Mouse (Mus musculus): ENCODE data around the gene Arhgef17. TPM values are rescaled to one million over a fixed set of nuclear protein-coding genes. Genes with fewer than 3 reads are reported as not detected.

Arhgef17 gene
- 5.0 and 6.0 TPM in 2 replicates for polyA plus RNA-seq (2015; fragmentation: Nextera tagmentation; extraction: Ambion mirVana)

- Histone ChIP-seq H3K9me3 (no peaks in the 10 kb centered on the region), H3K27ac (peak within 1 kb of the TSS; percentile 99), H3K4me2 (replicated peaks) (peak within 1 kb of the TSS; percentile 86), H3K4me3 (replicated peaks) (peak within 1 kb of the TSS; percentile 82), H3K4me1 (replicated peaks) (peaks cover 42% of the 10 kb centered on the region), H3K36me3 (no peaks in the 10 kb centered on the region), H3K27me3 (replicated peaks) (no peaks in the 10 kb centered on the region), H3K9ac (peak within 1 kb of the TSS; percentile 91)
- peak; percentile 76 for ATAC-seq
- 0% methylated on average over 34 of the region's 35 CpGs for WGBS
These were observed at the start of gene Arhgef17 for GRCm38 (mm10) chr7:100931926-100932480. Arhgef17 (minus strand) TSS chr7:100932107.

- ATAC-seq = peak; percentile 85
- H3K4me3 ChIP-seq (replicated peaks) = no peak overlapping the region
- H3K36me3 ChIP-seq = no peaks in the 10 kb centered on the region
- peak overlapping the region; percentile 54 for H3K27ac ChIP-seq
- no peaks in the 10 kb centered on the region for H3K9me3 ChIP-seq
- peak overlapping the region; percentile 22; the same call in 1 of the 2 replicates for H3K4me2 ChIP-seq (replicated peaks)
- peaks cover 4% of the 10 kb centered on the region; the same call in 1 of the 2 replicates for H3K27me3 ChIP-seq (replicated peaks)
- H3K4me1 ChIP-seq (replicated peaks) = peaks cover 20% of the 10 kb centered on the region
- whole genome bisulfite sequencing = 38% methylated on average over 2 of the region's 2 CpGs
- peak overlapping the region; percentile 23; the same call in 1 of the 2 replicates for H3K9ac ChIP-seq
These were observed 47.3 kb upstream of the Arhgef17 start for GRCm38 (mm10) chr7:100979175-100979574.

- H3K4me3 ChIP-seq (replicated peaks) = no peak overlapping the region
- no peaks in the 10 kb centered on the region for H3K36me3 ChIP-seq
- H3K9ac ChIP-seq = no peak overlapping the region
- WGBS = 88% methylated on average over 5 of the region's 5 CpGs
- peaks cover 28% of the 10 kb centered on the region for H3K4me1 ChIP-seq (replicated peaks)
- no peak overlapping the region for H3K27ac ChIP-seq
- no peak for ATAC-seq
- H3K27me3 ChIP-seq (replicated peaks) = peaks cover 8% of the 10 kb centered on the region; the same call in 1 of the 2 replicates
- no peaks in the 10 kb centered on the region for H3K9me3 ChIP-seq
- no peak overlapping the region for H3K4me2 ChIP-seq (replicated peaks)
These were observed 46.3 kb upstream of the Arhgef17 start for GRCm38 (mm10) chr7:100978171-100978570.

DNA sequence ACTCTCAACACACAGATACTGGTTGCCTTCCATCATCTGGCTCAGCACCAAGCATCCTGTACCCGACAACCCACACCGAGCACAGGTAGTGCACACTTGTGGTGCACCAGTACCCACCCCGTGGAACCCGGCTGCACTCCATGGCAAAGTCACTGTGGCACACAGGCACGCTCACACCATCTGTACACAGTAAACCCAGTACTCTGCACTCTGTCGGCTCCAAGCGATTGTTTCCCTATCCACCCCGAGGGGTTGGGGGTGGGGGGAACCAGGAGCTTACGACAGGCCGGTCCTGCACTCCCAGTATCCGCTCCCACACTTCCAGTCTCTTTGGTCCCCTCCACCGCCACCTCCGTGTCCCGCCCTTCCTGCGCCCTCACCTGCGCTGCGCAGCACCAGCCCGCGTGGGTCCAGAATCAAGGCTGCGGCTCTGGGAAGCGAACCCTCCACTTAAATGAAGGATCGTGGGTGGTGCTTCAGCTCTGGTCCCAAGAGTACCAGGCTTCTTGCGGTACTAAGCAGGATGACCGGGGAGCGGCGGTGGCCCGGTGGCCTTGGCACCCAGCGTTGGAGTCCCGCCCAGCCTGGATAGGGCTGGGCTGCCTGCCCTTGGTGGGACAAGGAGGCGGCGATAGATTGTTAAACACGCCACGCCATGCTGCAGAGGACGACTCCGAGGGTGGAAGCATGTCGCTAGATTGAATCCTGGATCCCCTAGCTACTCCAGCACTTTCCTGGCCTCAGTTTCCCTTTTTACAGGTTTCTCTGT lies 42.4 kb upstream of the Arhgef17 start, which contains the start of gene P2ry6:
Gene P2ry6 (minus strand): TSS at position 515 of the 769 bp plus-strand sequence.
- ATAC-seq = peak; percentile 79
- Histone ChIP-seq H3K9ac (peak within 1 kb of the TSS; percentile 47), H3K27ac (no peak within 1 kb of the TSS), H3K27me3 (replicated peaks) (peaks cover 8% of the 10 kb centered on the region; the same call in 1 of the 2 replicates), H3K4me1 (replicated peaks) (peaks cover 33% of the 10 kb centered on the region), H3K4me2 (replicated peaks) (peak within 1 kb of the TSS; percentile 79), H3K4me3 (replicated peaks) (peak within 1 kb of the TSS; percentile 44), H3K36me3 (no peaks in the 10 kb centered on the region), H3K9me3 (no peaks in the 10 kb centered on the region)
- WGBS = 6% methylated on average over 36 of the region's 36 CpGs

GRCm38 (mm10) chr7:100972875-100973274 lies 41.0 kb upstream of the Arhgef17 start:
- no peak for ATAC-seq
- 58% methylated on average over 3 of the region's 3 CpGs for WGBS
- Histone ChIP-seq H3K36me3 (no peaks in the 10 kb centered on the region), H3K27ac (no peak overlapping the region), H3K4me3 (replicated peaks) (no peak overlapping the region), H3K27me3 (replicated peaks) (peaks cover 8% of the 10 kb centered on the region; the same call in 1 of the 2 replicates), H3K9ac (no peak overlapping the region), H3K9me3 (no peaks in the 10 kb centered on the region), H3K4me1 (replicated peaks) (peaks cover 29% of the 10 kb centered on the region), H3K4me2 (replicated peaks) (no peak overlapping the region)

DNA sequence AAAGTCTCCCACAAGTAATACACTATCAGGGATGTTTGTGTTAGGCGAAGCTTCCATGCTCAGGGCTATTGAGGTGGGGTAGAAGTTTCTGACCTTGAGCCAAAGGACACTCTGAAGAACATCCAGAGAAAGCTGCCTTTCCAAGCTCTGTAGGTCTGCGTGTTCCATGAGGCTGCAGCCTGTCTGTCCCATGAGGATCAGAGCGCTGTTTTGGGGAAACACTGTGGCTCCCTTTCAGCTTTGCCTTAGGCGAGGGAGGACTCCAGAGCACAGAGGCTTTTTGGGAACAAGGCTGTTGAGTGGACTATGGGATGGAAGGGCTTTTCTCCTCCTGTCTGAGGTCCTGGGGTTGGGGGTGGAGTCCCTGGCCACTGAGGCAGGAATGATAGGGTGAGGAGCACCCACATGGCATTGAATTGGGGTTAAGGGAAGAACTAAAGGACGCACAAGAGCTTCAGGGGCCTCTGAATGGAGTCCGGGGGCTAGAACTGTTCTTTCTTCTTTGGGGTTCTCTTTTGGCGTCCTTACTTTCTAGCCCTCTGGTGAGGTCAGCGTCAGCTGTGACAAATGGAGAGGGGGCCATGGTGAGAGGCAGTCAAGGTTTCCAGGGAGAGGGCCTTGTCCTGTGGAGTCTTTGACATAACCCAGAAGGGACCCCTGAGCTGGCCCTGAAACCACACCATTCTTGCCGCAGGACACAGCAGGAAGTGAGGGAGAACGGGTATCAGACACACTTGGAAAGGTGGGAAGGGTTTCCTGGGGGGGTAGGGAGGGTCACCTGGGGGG lies 37.2 kb upstream of the Arhgef17 start:
- ATAC-seq = no peak
- Histone ChIP-seq H3K27me3 (replicated peaks) (peaks cover 3% of the 10 kb centered on the region; the same call in 1 of the 2 replicates), H3K36me3 (no peaks in the 10 kb centered on the region), H3K9ac (no peak overlapping the region), H3K4me1 (replicated peaks) (peaks cover 27% of the 10 kb centered on the region), H3K9me3 (no peaks in the 10 kb centered on the region), H3K4me3 (replicated peaks) (no peak overlapping the region), H3K4me2 (replicated peaks) (no peak overlapping the region), H3K27ac (no peak overlapping the region)
- WGBS = 74% methylated on average over 10 of the region's 10 CpGs

DNA sequence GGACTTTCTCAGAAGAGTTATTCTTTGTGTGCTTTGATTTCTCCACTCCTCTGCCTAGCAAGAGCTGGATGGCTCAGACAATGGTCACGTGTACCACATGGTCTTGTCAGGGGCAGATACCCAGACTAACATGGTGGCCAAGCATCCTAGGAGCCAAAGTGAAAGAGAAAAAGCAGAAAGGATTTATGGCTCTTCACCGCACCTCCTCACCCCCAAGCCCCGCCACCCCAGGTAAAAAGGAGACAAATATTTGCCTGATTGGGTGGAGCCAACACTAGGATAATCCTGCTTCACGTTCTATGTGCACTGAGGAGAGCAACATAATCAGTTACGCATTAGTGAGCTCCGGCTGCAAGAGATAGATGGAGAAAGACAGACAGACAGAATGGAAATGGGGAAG lies 36.5 kb upstream of the Arhgef17 start:
- Histone ChIP-seq H3K4me3 (replicated peaks) (no peak overlapping the region), H3K27me3 (replicated peaks) (no peaks in the 10 kb centered on the region; the same call in 1 of the 2 replicates), H3K9me3 (no peaks in the 10 kb centered on the region), H3K4me2 (replicated peaks) (no peak overlapping the region), H3K4me1 (replicated peaks) (peaks cover 22% of the 10 kb centered on the region), H3K9ac (no peak overlapping the region), H3K36me3 (no peaks in the 10 kb centered on the region), H3K27ac (no peak overlapping the region)
- 70% methylated on average over 6 of the region's 6 CpGs for WGBS
- ATAC-seq = no peak

DNA sequence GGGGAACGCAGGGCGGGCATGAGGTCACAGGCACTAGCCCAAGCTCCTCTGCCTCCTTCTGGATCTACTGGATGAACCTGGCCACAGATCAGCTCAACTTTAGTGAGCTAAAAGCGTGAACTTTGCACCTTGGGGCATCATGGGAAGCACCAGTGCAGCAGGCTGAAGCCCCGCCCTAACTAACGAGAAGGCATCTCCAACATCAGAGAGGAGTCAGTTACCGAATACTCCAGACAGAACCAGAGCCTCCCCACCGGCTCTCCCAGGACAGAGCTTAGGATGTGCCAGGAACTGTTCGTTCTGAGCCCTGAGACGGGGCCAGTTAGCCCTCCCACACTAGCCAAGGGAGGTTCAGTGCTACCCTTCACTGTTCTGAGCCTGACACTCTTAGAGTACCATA lies 35.9 kb upstream of the Arhgef17 start:
- no peak overlapping the region for H3K4me2 ChIP-seq (replicated peaks)
- 68% methylated on average over 9 of the region's 9 CpGs for whole genome bisulfite sequencing
- peak; percentile 48 for ATAC-seq
- H3K4me1 ChIP-seq (replicated peaks) = peaks cover 20% of the 10 kb centered on the region; the same call in 1 of the 2 replicates
- H3K4me3 ChIP-seq (replicated peaks) = no peak overlapping the region
- H3K27me3 ChIP-seq (replicated peaks) = no peaks in the 10 kb centered on the region; the same call in 1 of the 2 replicates
- no peak overlapping the region for H3K9ac ChIP-seq
- H3K27ac ChIP-seq = no peak overlapping the region
- H3K36me3 ChIP-seq = no peaks in the 10 kb centered on the region
- no peaks in the 10 kb centered on the region for H3K9me3 ChIP-seq

GRCm38 (mm10) chr7:100966014-100966413 lies 34.1 kb upstream of the Arhgef17 start:
- H3K36me3 ChIP-seq = no peaks in the 10 kb centered on the region

GRCm38 (mm10) chr7:100965079-100965478 lies 33.2 kb upstream of the Arhgef17 start:
- Histone ChIP-seq H3K27ac (no peak overlapping the region), H3K4me1 (replicated peaks) (peaks cover 18% of the 10 kb centered on the region; the same call in 1 of the 2 replicates), H3K4me2 (replicated peaks) (no peak overlapping the region), H3K4me3 (replicated peaks) (no peak overlapping the region), H3K27me3 (replicated peaks) (no peaks in the 10 kb centered on the region), H3K36me3 (no peaks in the 10 kb centered on the region), H3K9ac (no peak overlapping the region), H3K9me3 (no peaks in the 10 kb centered on the region)
- 31% methylated on average over 4 of the region's 4 CpGs for WGBS
- 0 out of 2 replicates have a peak, but pooled peaks have one; percentile 26 for ATAC-seq

More at GRCm38 (mm10) chr7:100966014-100966413, 34.1 kb upstream of the Arhgef17 start:
- H3K9me3 ChIP-seq = no peaks in the 10 kb centered on the region
- H3K4me1 ChIP-seq (replicated peaks) = peaks cover 20% of the 10 kb centered on the region; the same call in 1 of the 2 replicates
- H3K27me3 ChIP-seq (replicated peaks) = no peaks in the 10 kb centered on the region
- no peak overlapping the region for H3K9ac ChIP-seq
- H3K4me3 ChIP-seq (replicated peaks) = no peak overlapping the region
- no peak for ATAC-seq
- no peak overlapping the region for H3K4me2 ChIP-seq (replicated peaks)
- H3K27ac ChIP-seq = no peak overlapping the region; the same call in 1 of the 2 replicates
- 87% methylated on average over 7 of the region's 7 CpGs for WGBS

- Histone ChIP-seq H3K27me3 (replicated peaks) (no peaks in the 10 kb centered on the region), H3K4me2 (replicated peaks) (no peak overlapping the region), H3K36me3 (no peaks in the 10 kb centered on the region), H3K9ac (no peak overlapping the region), H3K9me3 (no peaks in the 10 kb centered on the region), H3K27ac (no peak overlapping the region), H3K4me1 (replicated peaks) (0 out of 2 replicates have a peak, but pooled peaks cover 12% of the 10 kb centered on the region), H3K4me3 (replicated peaks) (no peak overlapping the region)
- no peak for ATAC-seq
- 83% methylated on average over 6 of the region's 6 CpGs for WGBS
These were observed 32.3 kb upstream of the Arhgef17 start for GRCm38 (mm10) chr7:100964242-100964641.

DNA sequence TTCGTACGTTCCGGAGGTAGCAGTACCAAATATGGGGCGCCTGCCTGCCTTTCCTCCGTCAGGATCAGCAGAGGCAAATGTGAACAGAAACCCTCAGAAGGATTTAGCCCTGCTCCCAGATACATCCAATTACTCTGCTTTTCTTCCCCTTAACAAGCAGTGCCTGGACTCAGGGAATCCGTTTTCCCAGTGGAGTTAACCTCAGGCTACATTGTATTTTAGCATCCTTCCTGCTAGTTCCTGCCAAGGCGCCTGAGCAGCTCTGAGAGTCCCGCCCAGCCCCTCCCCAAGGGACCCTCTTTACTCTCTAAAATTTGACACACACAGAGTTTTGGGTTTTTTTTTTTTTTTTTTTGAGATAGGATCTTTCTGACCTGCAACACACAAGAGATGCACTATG lies 31.5 kb upstream of the Arhgef17 start:
- Histone ChIP-seq H3K4me1 (replicated peaks) (0 out of 2 replicates have a peak, but pooled peaks cover 12% of the 10 kb centered on the region), H3K27me3 (replicated peaks) (no peaks in the 10 kb centered on the region), H3K4me3 (replicated peaks) (no peak overlapping the region), H3K9me3 (no peaks in the 10 kb centered on the region), H3K36me3 (no peaks in the 10 kb centered on the region), H3K4me2 (replicated peaks) (no peak overlapping the region), H3K27ac (no peak overlapping the region), H3K9ac (no peak overlapping the region)
- 76% methylated on average over 8 of the region's 8 CpGs for WGBS
- no peak for ATAC-seq
